Mouse (Mus musculus): ENCODE results near the gene Plagl1. TPM values are rescaled to one million over a fixed set of nuclear protein-coding genes. Genes with fewer than 3 reads are reported as not detected.

Gene Plagl1
- polyA plus RNA-seq, 1 experiment from 2014 or later, result 163 TPM

GRCm38 (mm10) chr10:13160913-13161312, 100.6 kb downstream of the Plagl1 start:
- Histone ChIP-seq H3K9me3 (ENCODE audit: control insufficient read depth, low read length) (no peaks in the 10 kb centered on the region), H3K4me3 (ENCODE audit: low read depth, low read length) (no peak overlapping the region), H3K9ac (ENCODE audit: low read depth, low read length) (no peak overlapping the region), H3K4me1 (replicated peaks; ENCODE audit: control insufficient read depth, insufficient read depth, low read length) (0 out of 2 replicates have a peak, but pooled peaks cover 2% of the 10 kb centered on the region), H3K27me3 (replicated peaks; ENCODE audit: control insufficient read depth, insufficient read depth, low read length) (no peaks in the 10 kb centered on the region), H3K27ac (ENCODE audit: low read depth, low read length) (no peak overlapping the region), H3K36me3 (ENCODE audit: control insufficient read depth, insufficient read depth, low read length) (no peaks in the 10 kb centered on the region), H3K4me2 (no peak overlapping the region)
- ATAC-seq (replicated peaks; ENCODE audit: low FRiP score) (no peak), DNase-seq (ENCODE audit: low spot score) (no peak)
- WGBS, result 85% methylated on average over 4 of the region's 4 CpGs

DNA sequence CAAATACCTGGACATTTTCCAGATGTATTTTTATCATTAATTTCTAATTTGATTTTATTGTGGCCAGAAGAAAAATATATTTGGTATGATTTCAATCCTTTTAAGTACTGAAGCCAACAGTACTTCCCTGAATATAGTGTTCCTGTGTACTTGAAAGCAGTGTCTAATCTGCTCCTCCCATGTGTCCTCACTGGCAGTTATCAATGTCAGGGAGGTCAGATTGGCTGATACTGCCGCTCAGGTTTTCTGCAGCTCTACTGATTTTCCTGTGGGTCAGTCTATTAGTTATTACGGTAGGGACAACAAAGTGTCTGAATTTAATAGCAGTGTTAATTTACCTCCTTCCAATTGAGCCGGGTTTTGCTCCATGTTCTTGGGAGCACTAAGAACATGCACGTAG, 101.7 kb downstream of the Plagl1 start:
- no peaks in the 10 kb centered on the region for H3K9me3 ChIP-seq (ENCODE audit: control insufficient read depth, low read length)
- H3K4me1 ChIP-seq (replicated peaks; ENCODE audit: control insufficient read depth, insufficient read depth, low read length), result 0 out of 2 replicates have a peak, but pooled peaks cover 2% of the 10 kb centered on the region
- WGBS, result 51% methylated on average over 4 of the region's 4 CpGs
- H3K9ac ChIP-seq (ENCODE audit: low read depth, low read length), result no peak overlapping the region
- no peaks in the 10 kb centered on the region for H3K27me3 ChIP-seq (replicated peaks; ENCODE audit: control insufficient read depth, insufficient read depth, low read length)
- ATAC-seq (replicated peaks; ENCODE audit: low FRiP score), result no peak
- H3K27ac ChIP-seq (ENCODE audit: low read depth, low read length), result no peak overlapping the region
- no peak overlapping the region for H3K4me3 ChIP-seq (ENCODE audit: low read depth, low read length)
- no peak for DNase-seq (ENCODE audit: low spot score)
- no peak overlapping the region for H3K4me2 ChIP-seq
- H3K36me3 ChIP-seq (ENCODE audit: control insufficient read depth, insufficient read depth, low read length), result no peaks in the 10 kb centered on the region

- no peak overlapping the region for H3K27ac ChIP-seq (ENCODE audit: low read depth, low read length)
- H3K4me3 ChIP-seq (ENCODE audit: low read depth, low read length), result no peak overlapping the region
- H3K4me2 ChIP-seq, result no peak overlapping the region
- H3K27me3 ChIP-seq (replicated peaks; ENCODE audit: control insufficient read depth, insufficient read depth, low read length), result no peaks in the 10 kb centered on the region
- H3K4me1 ChIP-seq (replicated peaks; ENCODE audit: control insufficient read depth, insufficient read depth, low read length), result peaks cover 15% of the 10 kb centered on the region
- no peak overlapping the region for H3K9ac ChIP-seq (ENCODE audit: low read depth, low read length)
- 65% methylated on average over 5 of the region's 5 CpGs for WGBS
- DNase-seq (ENCODE audit: low spot score), result no peak
- ATAC-seq (replicated peaks; ENCODE audit: low FRiP score), result no peak
- no peaks in the 10 kb centered on the region for H3K36me3 ChIP-seq (ENCODE audit: control insufficient read depth, insufficient read depth, low read length)
- no peaks in the 10 kb centered on the region for H3K9me3 ChIP-seq (ENCODE audit: control insufficient read depth, low read length)
These were observed 108.2 kb downstream of the Plagl1 start for GRCm38 (mm10) chr10:13168461-13168860.

DNA sequence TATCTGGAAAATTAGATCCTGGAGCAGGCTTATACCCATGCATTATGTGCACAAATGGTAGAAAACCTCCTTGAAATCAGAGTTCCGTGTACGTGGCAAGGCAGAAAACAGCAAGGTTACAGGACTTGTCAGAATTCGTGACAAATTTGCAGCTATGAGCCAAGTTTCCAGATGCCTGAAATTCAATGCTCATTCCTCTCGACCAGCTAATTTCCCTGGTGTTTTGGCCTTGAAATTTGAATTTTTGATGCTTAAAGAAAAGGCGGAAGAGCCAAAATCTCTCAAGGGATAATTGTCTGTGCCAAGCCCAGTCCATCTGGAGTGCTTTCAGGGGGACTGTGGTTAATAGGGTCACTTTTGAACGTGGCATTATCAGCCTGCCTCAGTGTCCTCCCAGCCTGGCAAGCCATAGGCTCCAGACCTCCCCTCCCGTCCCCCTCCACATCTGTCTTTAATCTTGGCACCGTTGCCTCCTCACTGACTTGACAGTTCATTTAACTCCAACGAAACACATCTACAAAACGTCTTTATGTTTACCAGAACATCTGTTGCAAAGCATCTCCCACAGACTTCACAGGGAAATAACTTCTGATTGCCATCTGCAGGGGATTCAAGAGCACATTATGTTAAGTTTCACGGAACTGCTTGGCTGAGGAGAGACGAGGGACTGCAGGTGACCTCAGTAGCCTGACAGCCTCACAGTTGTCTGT, 110.6 kb downstream of the Plagl1 start:
- 37% methylated on average over 12 of the region's 12 CpGs for WGBS
- no peaks in the 10 kb centered on the region for H3K9me3 ChIP-seq (ENCODE audit: control insufficient read depth, low read length)
- DNase-seq (ENCODE audit: low spot score) (no peak), ATAC-seq (replicated peaks; ENCODE audit: low FRiP score) (no peak)
- H3K27me3 ChIP-seq (replicated peaks; ENCODE audit: control insufficient read depth, insufficient read depth, low read length), result no peaks in the 10 kb centered on the region
- no peak overlapping the region for H3K4me2 ChIP-seq
- peaks cover 15% of the 10 kb centered on the region for H3K4me1 ChIP-seq (replicated peaks; ENCODE audit: control insufficient read depth, insufficient read depth, low read length)
- H3K4me3 ChIP-seq (ENCODE audit: low read depth, low read length), result no peak overlapping the region
- no peak overlapping the region for H3K9ac ChIP-seq (ENCODE audit: low read depth, low read length)
- H3K27ac ChIP-seq (ENCODE audit: low read depth, low read length), result no peak overlapping the region
- H3K36me3 ChIP-seq (ENCODE audit: control insufficient read depth, insufficient read depth, low read length), result no peaks in the 10 kb centered on the region

DNA sequence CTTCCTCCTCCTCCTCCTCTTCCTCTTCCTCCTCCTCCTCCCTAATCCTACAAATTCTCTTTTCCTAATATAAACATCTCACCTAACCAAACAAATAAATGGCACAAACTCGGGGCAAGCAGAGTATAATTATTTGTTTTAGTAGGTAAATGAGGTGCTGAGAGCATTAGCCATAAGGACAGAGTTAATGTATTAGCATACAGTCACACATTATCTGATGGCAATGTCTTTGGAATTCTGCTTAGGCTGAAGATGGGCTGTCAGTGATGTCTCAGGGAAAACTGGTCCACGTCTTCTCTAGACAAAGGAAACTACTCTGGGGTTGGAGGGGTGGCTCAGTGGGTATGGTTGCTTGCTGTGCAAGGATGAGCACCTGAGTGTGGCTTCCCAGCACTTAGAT, 111.2 kb downstream of the Plagl1 start:
- Histone ChIP-seq H3K4me3 (ENCODE audit: low read depth, low read length) (no peak overlapping the region), H3K4me1 (replicated peaks; ENCODE audit: control insufficient read depth, insufficient read depth, low read length) (peaks cover 15% of the 10 kb centered on the region), H3K27ac (ENCODE audit: low read depth, low read length) (no peak overlapping the region), H3K27me3 (replicated peaks; ENCODE audit: control insufficient read depth, insufficient read depth, low read length) (no peaks in the 10 kb centered on the region), H3K9me3 (ENCODE audit: control insufficient read depth, low read length) (no peaks in the 10 kb centered on the region), H3K36me3 (ENCODE audit: control insufficient read depth, insufficient read depth, low read length) (no peaks in the 10 kb centered on the region), H3K9ac (ENCODE audit: low read depth, low read length) (no peak overlapping the region), H3K4me2 (no peak overlapping the region)
- DNase-seq (ENCODE audit: low spot score) (no peak), ATAC-seq (replicated peaks; ENCODE audit: low FRiP score) (no peak)
- WGBS, result 34% methylated on average over 2 of the region's 2 CpGs

GRCm38 (mm10) chr10:13172798-13173221, 112.5 kb downstream of the Plagl1 start:
- Histone ChIP-seq H3K27me3 (replicated peaks; ENCODE audit: control insufficient read depth, insufficient read depth, low read length) (no peaks in the 10 kb centered on the region), H3K4me3 (ENCODE audit: low read depth, low read length) (no peak overlapping the region), H3K36me3 (ENCODE audit: control insufficient read depth, insufficient read depth, low read length) (peaks cover under 1% of the 10 kb centered on the region), H3K4me2 (no peak overlapping the region), H3K9me3 (ENCODE audit: control insufficient read depth, low read length) (no peaks in the 10 kb centered on the region), H3K4me1 (replicated peaks; ENCODE audit: control insufficient read depth, insufficient read depth, low read length) (peaks cover 15% of the 10 kb centered on the region), H3K9ac (ENCODE audit: low read depth, low read length) (no peak overlapping the region), H3K27ac (ENCODE audit: low read depth, low read length) (no peak overlapping the region)
- ATAC-seq (replicated peaks; ENCODE audit: low FRiP score), result no peak
- DNase-seq (ENCODE audit: low spot score), result no peak
- 50% methylated on average over 10 of the region's 10 CpGs for WGBS

GRCm38 (mm10) chr10:13175866-13176265, 115.6 kb downstream of the Plagl1 start:
- ATAC-seq (replicated peaks; ENCODE audit: low FRiP score) (no peak), DNase-seq (ENCODE audit: low spot score) (no peak)
- peaks cover 6% of the 10 kb centered on the region; the same call in 1 of the 2 replicates for H3K4me1 ChIP-seq (replicated peaks; ENCODE audit: control insufficient read depth, insufficient read depth, low read length)
- no peak overlapping the region for H3K4me2 ChIP-seq
- H3K36me3 ChIP-seq (ENCODE audit: control insufficient read depth, insufficient read depth, low read length), result peaks cover 27% of the 10 kb centered on the region
- H3K9ac ChIP-seq (ENCODE audit: low read depth, low read length), result no peak overlapping the region
- H3K27me3 ChIP-seq (replicated peaks; ENCODE audit: control insufficient read depth, insufficient read depth, low read length), result no peaks in the 10 kb centered on the region
- no peak overlapping the region for H3K27ac ChIP-seq (ENCODE audit: low read depth, low read length)
- 91% methylated on average over 7 of the region's 7 CpGs for WGBS
- no peaks in the 10 kb centered on the region for H3K9me3 ChIP-seq (ENCODE audit: control insufficient read depth, low read length)
- H3K4me3 ChIP-seq (ENCODE audit: low read depth, low read length), result no peak overlapping the region

GRCm38 (mm10) chr10:13177973-13178624, 117.8 kb downstream of the Plagl1 start, which contains the start of gene Zc2hc1b:
TSS of gene Zc2hc1b (minus strand) at chr10:13178023.
- Histone ChIP-seq H3K36me3 (ENCODE audit: control insufficient read depth, insufficient read depth, low read length) (peaks cover 42% of the 10 kb centered on the region), H3K4me3 (ENCODE audit: low read depth, low read length) (no peak within 1 kb of the TSS), H3K27ac (ENCODE audit: low read depth, low read length) (no peak within 1 kb of the TSS), H3K9me3 (ENCODE audit: control insufficient read depth, low read length) (no peaks in the 10 kb centered on the region), H3K4me1 (replicated peaks; ENCODE audit: control insufficient read depth, insufficient read depth, low read length) (no peaks in the 10 kb centered on the region), H3K4me2 (no peak within 1 kb of the TSS), H3K9ac (ENCODE audit: low read depth, low read length) (no peak within 1 kb of the TSS), H3K27me3 (replicated peaks; ENCODE audit: control insufficient read depth, insufficient read depth, low read length) (no peaks in the 10 kb centered on the region)
- DNase-seq (ENCODE audit: low spot score) (no peak), ATAC-seq (replicated peaks; ENCODE audit: low FRiP score) (no peak)
- WGBS, result 77% methylated on average over 7 of the region's 7 CpGs

GRCm38 (mm10) chr10:13180211-13180610, 119.9 kb downstream of the Plagl1 start:
- ATAC-seq (replicated peaks; ENCODE audit: low FRiP score), result no peak
- H3K4me3 ChIP-seq (ENCODE audit: low read depth, low read length), result no peak overlapping the region
- peaks cover 48% of the 10 kb centered on the region for H3K36me3 ChIP-seq (ENCODE audit: control insufficient read depth, insufficient read depth, low read length)
- H3K27ac ChIP-seq (ENCODE audit: low read depth, low read length), result no peak overlapping the region
- 72% methylated on average over 7 of the region's 7 CpGs for WGBS
- no peaks in the 10 kb centered on the region; the same call in 1 of the 2 replicates for H3K4me1 ChIP-seq (replicated peaks; ENCODE audit: control insufficient read depth, insufficient read depth, low read length)
- no peak overlapping the region for H3K4me2 ChIP-seq
- H3K27me3 ChIP-seq (replicated peaks; ENCODE audit: control insufficient read depth, insufficient read depth, low read length), result no peaks in the 10 kb centered on the region
- DNase-seq (ENCODE audit: low spot score), result no peak
- no peak overlapping the region for H3K9ac ChIP-seq (ENCODE audit: low read depth, low read length)
- H3K9me3 ChIP-seq (ENCODE audit: control insufficient read depth, low read length), result no peaks in the 10 kb centered on the region

All from liver, embryonic 11.5 days (tissue).